Mouse (Mus musculus): Measurements from ENCODE around the gene A630001G21Rik.

Gene A630001G21Rik

GRCm38 (mm10) chr1:85734511-85734910 lies 43.9 kb downstream of the A630001G21Rik start:
- DNase-seq (ENCODE audit: low spot score), result no peak

DNA sequence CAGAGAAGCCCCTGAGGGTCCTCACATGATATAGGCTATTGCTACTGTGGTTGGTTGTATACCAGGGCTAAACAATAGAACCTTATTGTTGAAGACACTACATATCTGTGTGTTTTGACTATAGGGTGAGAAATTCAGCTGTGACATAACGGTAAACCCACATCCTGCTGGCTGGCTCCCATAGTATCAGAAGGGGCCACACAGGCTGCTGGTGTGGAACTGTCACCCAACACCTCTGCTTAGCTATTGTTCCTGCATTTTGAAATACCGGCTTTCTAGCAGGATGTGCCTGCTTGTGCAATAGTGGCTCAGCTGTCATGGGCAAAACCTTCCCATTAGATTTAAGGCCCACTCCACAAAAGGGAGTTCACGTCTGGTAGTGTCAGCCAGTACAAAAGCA lies 45.9 kb downstream of the A630001G21Rik start:
- no peak for DNase-seq (ENCODE audit: low spot score)

DNA sequence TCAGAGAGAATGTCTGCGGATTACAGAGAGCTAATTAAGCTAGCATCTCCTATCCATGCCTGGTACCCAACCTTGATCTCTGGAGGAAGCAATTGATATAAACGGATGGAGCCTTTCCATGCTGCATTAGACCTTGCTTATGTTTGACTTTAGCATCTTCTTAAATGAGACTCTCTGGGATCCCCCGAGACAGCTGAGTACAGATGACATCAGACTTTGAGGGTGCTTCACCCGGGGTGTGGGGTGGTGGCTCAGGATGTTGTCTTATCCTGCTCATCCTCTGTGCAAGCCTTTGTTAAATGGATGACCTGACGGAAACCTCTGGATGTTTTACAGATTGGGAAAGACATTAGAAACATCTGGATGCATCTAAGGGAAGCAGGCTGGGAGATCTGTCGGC lies 48.0 kb downstream of the A630001G21Rik start:
- DNase-seq (ENCODE audit: low spot score), result no peak

- no peak for DNase-seq (ENCODE audit: low spot score)
Measured at GRCm38 (mm10) chr1:85720220-85720893, 58.1 kb downstream of the A630001G21Rik start.

DNA sequence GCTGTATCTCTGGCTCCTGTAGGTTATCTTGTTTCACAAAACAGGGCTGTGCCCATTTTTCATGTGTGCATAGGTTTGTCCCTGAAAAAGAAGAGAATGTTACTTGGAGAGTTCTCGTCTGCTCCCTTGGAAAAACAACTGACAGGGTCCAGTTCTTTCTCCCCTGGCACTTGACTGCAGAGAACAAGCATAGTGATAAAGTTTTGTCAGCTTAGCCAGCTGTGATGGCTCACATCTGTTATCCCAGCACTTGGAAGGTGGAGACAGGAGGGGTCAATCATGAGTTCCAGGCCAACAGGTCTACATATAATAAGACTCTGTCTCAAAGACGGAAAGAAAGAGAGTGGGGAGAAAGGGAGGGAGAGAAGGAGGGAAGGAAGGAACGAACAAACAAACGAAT lies 59.4 kb downstream of the A630001G21Rik start:
- no peak for DNase-seq (ENCODE audit: low spot score)

DNA sequence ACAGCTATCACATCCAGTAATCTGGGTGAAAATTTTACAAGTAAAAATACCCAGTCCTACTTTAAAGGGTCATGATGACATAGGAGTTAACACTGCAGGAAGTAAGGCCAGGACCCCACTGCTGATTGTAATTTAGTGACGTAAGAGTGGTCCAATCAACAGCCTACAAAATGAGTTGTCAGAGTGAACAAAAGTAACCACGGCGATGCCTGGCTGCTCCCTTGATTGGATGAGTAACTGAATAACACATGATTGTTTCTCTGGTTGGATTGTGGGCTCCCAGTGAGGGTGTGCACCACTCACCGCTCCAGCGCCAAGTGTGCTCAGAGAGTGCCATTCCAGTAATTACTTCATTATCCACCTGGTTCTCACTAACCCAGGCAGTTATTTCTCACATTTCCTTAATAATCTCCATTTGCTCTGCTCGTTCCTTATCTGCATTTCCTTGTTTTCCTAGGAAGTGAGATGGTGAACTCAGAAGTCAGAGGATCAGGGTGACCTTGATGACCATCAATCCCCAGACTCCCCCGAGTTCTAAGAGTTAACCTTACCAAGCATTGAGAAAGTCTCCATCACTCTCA lies 61.9 kb downstream of the A630001G21Rik start:
- DNase-seq (ENCODE audit: low spot score), result no peak

DNA sequence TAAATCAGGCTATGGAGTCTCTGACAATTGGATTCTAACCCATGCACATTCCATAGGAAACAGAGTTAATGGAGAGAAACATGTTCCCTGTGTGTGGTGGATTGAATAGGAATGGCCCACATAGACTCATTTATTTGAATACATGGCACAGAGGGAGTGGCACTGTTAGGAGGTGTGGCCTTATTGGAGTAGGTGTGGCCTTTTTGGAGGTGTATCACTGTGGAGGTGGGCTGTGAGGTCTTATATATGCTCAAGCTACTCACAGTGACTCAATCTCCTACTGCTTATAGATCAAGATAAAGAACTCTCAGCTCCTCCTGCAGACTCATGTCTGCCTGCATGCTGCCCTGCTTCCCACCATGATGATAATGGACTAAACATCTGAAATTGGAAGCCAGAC lies 63.9 kb downstream of the A630001G21Rik start:
- no peak for DNase-seq (ENCODE audit: low spot score)

DNA sequence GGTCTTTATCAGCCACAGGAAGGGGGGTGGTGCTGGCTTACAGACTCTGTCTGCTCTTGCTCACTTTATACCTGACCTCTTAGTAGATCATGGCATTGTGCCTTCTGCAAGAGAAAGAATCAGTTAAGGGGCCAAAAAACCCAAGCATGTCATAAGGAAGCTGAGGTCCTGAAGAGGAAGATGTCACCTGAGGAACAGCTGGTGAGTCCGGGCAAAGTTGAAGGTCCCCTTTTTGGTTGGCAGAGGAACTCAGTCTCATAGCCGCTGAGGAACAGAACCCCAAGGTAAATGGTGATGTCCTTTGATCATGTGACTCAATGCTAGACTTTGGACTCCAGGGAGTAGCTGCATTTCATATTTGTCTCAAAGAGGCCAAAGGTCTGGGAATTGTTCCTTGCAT lies 71.7 kb downstream of the A630001G21Rik start:
- no peak for DNase-seq (ENCODE audit: low spot score)

DNA sequence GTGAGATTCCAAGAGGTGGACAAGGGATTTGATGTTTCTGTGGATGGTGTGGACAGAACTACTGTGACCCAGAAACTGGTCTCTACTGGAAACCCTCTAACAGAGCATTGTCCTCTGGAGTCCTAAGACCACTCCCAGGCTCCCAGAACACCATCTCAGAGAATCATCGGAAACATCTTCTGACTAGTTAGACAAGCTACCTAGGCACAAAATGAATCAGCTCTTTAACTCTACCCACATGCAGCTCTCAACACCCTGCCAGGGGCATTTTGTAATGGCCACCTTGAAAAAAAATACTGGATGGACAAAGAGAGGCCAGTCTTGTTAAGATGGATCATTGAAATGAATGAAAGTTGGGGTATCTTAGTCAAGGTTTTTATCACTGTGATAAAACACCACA lies 72.9 kb downstream of the A630001G21Rik start:
- DNase-seq (ENCODE audit: low spot score), result no peak

DNA sequence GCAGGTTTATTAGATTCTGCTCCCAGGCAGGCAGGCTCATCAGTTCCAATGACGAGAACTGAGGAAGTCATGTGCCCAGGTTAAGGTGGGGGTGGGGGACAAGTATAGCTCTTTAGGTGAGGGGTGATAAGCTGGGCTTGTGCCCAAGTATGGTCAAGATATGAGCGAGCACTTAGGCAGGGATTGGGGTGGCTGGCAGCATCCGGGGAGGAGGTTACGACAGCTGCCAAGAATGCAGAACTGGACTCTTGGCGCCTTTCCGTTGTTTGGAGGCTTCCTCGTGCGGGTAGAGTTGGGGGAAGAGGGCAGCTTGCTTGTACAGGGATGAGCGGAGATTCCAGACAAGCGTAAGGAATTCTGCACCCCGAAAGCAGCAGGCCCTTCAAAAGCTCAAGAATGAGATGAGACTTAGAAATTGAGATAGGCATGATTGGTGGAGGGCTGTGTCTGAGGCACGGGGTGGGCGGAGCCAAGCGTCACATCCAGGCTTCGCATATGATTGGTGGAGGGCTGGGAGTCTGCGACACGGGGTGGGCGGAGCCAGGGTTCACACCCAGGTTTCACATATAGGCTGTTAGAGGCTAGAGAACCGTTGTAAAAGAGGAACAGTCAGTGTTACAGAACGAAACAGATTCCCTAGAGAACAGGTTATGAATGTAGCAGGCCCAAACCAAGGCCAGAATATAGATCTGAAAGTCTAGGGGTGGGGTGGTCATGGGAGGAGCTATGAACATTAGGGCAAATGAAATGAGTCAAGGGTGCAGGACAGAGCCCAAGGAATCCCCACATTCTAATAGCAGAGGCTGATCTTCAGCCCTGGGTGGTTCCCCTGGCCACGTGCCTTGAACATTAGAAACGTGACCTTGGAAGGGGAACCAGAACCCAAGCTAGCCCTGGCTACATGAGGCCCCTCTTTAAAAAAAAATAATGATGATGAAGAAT lies 74.9 kb downstream of the A630001G21Rik start:
- peak; percentile 88 for DNase-seq (ENCODE audit: low spot score)

GRCm38 (mm10) chr1:85702531-85702930 lies 75.9 kb downstream of the A630001G21Rik start:
- no peak for DNase-seq (ENCODE audit: low spot score)

DNA sequence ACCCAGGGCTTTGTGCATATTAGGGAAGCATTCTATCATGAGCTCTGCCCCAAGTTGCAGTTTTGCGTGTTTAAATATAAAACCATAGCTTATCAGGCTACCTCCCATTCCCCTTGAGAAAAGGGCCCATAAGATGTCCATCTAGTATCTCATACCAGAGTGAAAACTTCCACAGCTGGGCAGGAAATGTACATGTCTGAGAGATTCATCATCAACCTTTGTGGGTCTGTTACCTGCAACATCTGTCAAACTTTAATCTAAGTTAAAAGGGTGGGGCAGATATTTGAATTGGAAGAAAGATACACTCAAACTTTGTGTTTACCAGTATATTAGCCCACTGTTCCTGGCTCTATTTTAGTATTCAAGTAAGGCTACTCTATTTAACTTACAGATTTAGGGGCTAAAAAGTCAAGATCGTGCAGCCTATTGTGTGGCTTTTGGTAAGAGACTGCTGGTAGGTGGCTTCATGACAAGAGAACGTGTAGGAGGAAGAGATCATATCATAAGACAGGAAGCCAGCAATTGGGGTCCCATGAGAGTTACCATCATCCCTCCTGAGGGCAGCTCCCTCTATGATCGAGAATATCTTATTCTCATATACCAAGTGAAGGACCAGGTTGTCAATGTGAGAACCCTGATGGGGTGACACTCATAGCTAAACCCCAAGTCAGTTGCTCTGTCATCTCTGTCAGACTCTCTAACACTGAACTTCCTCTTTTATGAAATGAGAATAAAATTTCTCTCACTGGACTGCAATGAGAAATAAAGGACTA lies 80.5 kb downstream of the A630001G21Rik start:
- DNase-seq (ENCODE audit: low spot score), result no peak

DNA sequence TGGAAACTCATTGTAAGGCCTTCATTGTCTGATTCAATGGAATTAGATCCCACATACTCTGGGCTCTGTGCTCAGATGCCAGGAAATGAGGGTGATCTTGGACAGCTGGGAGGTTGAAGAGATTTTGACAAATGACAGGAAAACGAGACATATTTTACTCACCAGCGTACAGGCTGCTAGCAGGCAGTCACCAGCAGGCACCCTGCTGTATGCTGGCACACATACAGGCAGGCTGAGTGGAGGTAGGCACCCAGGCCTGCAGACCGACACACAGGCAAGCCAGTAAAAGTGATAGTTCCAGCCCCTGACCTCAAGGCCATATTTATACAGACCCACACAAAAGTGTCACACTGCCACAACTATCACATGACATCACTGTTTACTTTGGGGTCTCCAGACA lies 82.8 kb downstream of the A630001G21Rik start:
- no peak for DNase-seq (ENCODE audit: low spot score)

DNA sequence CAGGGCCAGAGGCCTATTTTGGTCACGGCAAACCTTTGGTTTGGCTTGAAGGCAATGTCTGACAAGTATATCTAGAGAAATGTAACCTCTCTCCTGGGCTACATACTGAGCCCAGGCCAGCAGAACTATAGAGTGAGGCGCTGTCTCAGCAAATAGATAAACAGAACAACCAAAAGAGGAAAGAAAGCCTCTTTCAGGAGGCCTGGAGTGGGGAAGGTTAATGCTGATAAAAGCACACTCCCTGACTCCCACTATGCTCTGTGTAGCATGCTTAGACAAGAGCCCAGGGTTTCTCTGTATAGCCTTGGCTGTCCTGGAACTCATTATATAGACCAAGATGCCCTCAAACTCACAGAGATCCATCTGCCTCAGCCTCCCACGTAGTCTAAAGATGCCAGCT lies 85.2 kb downstream of the A630001G21Rik start:
- DNase-seq (ENCODE audit: low spot score), result no peak

DNA sequence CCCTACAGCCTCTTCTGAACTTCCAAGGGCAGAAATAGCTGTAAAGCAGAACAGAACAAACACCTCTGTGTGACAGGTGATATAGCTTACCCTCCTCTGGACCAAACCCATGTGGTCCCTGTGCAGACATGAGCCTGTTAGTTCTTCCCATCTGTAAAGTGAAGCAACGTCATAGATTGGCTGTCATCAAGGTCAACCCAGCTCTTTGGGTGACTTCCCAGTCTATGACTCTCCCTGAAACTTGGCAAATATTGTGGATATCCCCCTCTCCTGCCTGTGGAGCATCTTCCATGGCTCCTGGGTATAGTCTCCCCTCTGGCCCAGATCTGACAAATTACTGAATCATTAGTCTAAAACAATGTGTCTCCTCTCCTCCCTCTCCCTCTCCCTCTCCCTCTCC lies 86.2 kb downstream of the A630001G21Rik start:
- no peak for DNase-seq (ENCODE audit: low spot score)

DNA sequence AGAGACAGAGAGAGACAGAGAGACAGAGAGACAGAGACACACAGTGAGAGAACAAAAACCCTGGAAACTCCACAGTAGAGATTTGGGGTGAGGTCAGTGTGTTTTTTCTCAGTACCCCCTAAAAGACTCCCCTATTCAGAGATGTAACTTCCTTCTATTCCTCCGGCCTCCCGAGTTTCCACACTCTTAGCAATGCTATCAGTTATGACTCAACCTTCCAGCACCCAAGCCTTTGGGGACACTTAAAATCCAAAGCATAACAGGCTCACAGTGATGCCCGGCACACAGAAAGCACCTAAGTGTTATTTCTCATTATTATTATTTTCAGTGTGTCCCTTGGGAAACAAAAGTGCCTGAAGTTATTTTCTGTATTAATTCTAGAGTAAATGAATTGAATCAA lies 87.9 kb downstream of the A630001G21Rik start:
- no peak for DNase-seq (ENCODE audit: low spot score)

DNA sequence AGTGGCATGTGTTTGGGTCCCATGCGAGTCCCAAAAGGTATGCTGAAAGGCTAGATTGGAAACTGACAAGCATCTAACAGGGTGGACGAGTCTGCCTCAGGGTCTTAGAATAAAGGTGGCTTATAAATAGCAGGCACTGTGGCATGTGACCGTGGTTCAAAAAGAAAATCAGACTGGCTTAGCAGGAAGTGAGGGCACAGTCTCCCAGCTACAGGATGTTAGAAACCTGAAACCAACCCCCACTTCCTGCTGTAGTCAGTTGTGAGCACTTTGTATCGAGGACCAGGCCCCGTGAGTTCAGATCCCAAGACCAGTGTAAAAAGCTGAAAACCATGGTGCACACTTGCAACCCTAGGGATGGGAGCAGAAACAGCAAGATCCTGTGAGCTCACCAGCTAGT lies 91.1 kb downstream of the A630001G21Rik start:
- DNase-seq (ENCODE audit: low spot score), result peak; percentile 23

DNA sequence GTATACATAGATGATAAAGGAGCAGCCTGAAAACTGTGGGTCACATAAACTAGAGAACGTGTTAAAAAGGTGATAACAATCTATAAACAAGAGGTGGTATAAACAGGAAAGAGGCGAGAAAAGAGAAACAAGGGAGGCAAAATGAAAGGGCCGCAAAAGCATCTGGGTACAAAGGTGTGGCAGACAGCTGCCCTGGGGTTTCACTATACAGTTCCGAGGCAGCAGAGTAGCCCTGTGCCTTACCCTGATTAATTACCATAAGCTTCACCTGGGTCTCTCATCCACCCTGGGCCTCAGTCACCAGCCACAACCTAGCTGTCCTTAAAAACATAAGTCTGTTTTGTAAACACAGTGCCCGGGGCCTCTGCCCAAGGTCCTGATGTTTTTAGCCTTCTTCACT lies 91.8 kb downstream of the A630001G21Rik start:
- DNase-seq (ENCODE audit: low spot score), result no peak

- no peak for DNase-seq (ENCODE audit: low spot score)
Measured at GRCm38 (mm10) chr1:85680226-85680625, 98.2 kb downstream of the A630001G21Rik start.
